Mouse (Mus musculus) cerebellum, adult 2 months (tissue): ENCODE data around the gene Fam160a2. TPM values are rescaled to one million over a fixed set of nuclear protein-coding genes. Genes with fewer than 3 reads are reported as not detected.
"Not testable (repeated sequence)": the region's sequence is repeated elsewhere in the genome, so short reads cannot be mapped to it uniquely, and the experiment has no call there.

Experiments used
- DNase-seq, 2 experiments: peaks; one replicate each; pipeline ENCODE4 v3.0.0; 2021
- H3K27ac ChIP-seq: fragments of 200-500 bp; 2 replicates; pipeline ENCODE4 v1.5.1; 2012; ENCODE audit warnings: low read length, control low read depth, inconsistent platforms; ENCODE audit not compliant: insufficient read depth
- H3K27me3 ChIP-seq: fragments of 200-500 bp; 2 replicates; pipeline ENCODE4 v1.6.1; 2012; ENCODE audit warnings: inconsistent platforms, mild to moderate bottlenecking, low read length, moderate library complexity; ENCODE audit not compliant: control insufficient read depth, insufficient read depth
- H3K4me1 ChIP-seq: fragments of 200-500 bp; 2 replicates; pipeline ENCODE4 v1.6.1; 2011; ENCODE audit warnings: low read length; ENCODE audit not compliant: control insufficient read depth, insufficient read depth
- H3K4me3 ChIP-seq: fragments of 200-500 bp; replicated peaks from 2 replicates; pipeline ENCODE3; 2011; ENCODE audit warnings: mild to moderate bottlenecking, low read depth, low read length, control low read depth; ENCODE audit not compliant: insufficient read depth
- CTCF ChIP-seq: fragments of 200-500 bp; IDR thresholded peaks from 2 replicates; pipeline ENCODE4 v1.5.1; 2011; ENCODE audit warnings: low read depth, mild to moderate bottlenecking, control low read depth, low read length, moderate library complexity, borderline replicate concordance; ENCODE audit not compliant: insufficient read depth
- POLR2A ChIP-seq: fragments of 200-500 bp; IDR thresholded peaks from 2 replicates; pipeline ENCODE4 v1.6.1; 2011; ENCODE audit warnings: low read length, control low read depth, borderline replicate concordance; ENCODE audit not compliant: insufficient read depth
- WGBS: fragments of 180-500 bp; shearing (Covaris S2); methylation state at CpG from one replicate; pipeline ENCODE4 v1.1.7; 2018; 5-methylcytosine and 5-hydroxymethylcytosine counted together
- polyA plus RNA-seq: library from polyadenylated mRNA; depleted of rRNA; stranded (reverse); fragments of >200 nt; gene quantifications from 2 replicates; pipeline ENCODE4 v1.2.3, GENCODE M21; 2012; rRNA removed

The Fam160a2 gene
- polyA plus RNA-seq, 1 experiment, result 36.3 TPM

- no peak for DNase-seq
- no peak overlapping the region for H3K4me3 ChIP-seq
- H3K4me1 ChIP-seq, result no peaks in the 10 kb centered on the region
- WGBS, result 85% methylated on average over 2 of the region's 2 CpGs
- TF ChIP-seq POLR2A, result no peak
- H3K27ac ChIP-seq, result no peak overlapping the region
- H3K27me3 ChIP-seq, result no peaks in the 10 kb centered on the region
These were observed 38.1 kb downstream of the Fam160a2 start for GRCm38 (mm10) chr7:105361713-105362112.

GRCm38 (mm10) chr7:105356487-105356886 is 43.4 kb downstream of the Fam160a2 start:
- not testable (repeated sequence) for DNase-seq, H3K27ac ChIP-seq, H3K27me3 ChIP-seq

GRCm38 (mm10) chr7:105356064-105356463 is 43.8 kb downstream of the Fam160a2 start:
- H3K27me3 ChIP-seq, H3K4me3 ChIP-seq, H3K27ac ChIP-seq, DNase-seq, H3K4me1 ChIP-seq: not testable (repeated sequence)
- WGBS, result no CpG with 5 or more reads among the region's 5 CpGs

More at GRCm38 (mm10) chr7:105356487-105356886, 43.4 kb downstream of the Fam160a2 start:
- H3K4me3 ChIP-seq, H3K4me1 ChIP-seq: not testable (repeated sequence)
- WGBS, result 96% methylated on average over 1 of the region's 2 CpGs

GRCm38 (mm10) chr7:105342752-105343151 is 57.1 kb downstream of the Fam160a2 start:
- Histone ChIP-seq H3K27ac (no peak overlapping the region), H3K4me1 (no peaks in the 10 kb centered on the region), H3K4me3 (no peak overlapping the region), H3K27me3 (no peaks in the 10 kb centered on the region)
- TF ChIP-seq POLR2A, result no peak
- TF ChIP-seq CTCF, result no peak
- WGBS, result 69% methylated on average over 2 of the region's 2 CpGs
- no peak for DNase-seq

GRCm38 (mm10) chr7:105342170-105342569 is 57.7 kb downstream of the Fam160a2 start, which contains the start of gene Olfr691:
Olfr691 (minus strand) TSS chr7:105342270.
- DNase-seq, result no peak
- Histone ChIP-seq H3K4me1 (no peaks in the 10 kb centered on the region), H3K4me3 (no peak within 1 kb of the TSS), H3K27ac (no peak within 1 kb of the TSS), H3K27me3 (no peaks in the 10 kb centered on the region)
- no peak for TF ChIP-seq CTCF
- no peak for TF ChIP-seq POLR2A
- 26% methylated on average over 1 of the region's 1 CpGs for WGBS

- 74% methylated on average over 1 of the region's 1 CpGs for WGBS
- Histone ChIP-seq H3K4me1 (no peaks in the 10 kb centered on the region), H3K4me3 (no peak within 1 kb of the TSS), H3K27ac (no peak within 1 kb of the TSS), H3K27me3 (no peaks in the 10 kb centered on the region)
- no peak for DNase-seq
- no peak for TF ChIP-seq POLR2A
- TF ChIP-seq CTCF, result no peak
These were observed 65.8 kb downstream of the Fam160a2 start, which contains the start of gene Olfr690 for GRCm38 (mm10) chr7:105334004-105334403. Olfr690 (minus strand) TSS chr7:105334104.

- TF ChIP-seq POLR2A, result no peak
- 79% methylated on average over 2 of the region's 2 CpGs for WGBS
- DNase-seq, result no peak
- H3K27me3 ChIP-seq, result no peaks in the 10 kb centered on the region
- H3K4me1 ChIP-seq, result no peaks in the 10 kb centered on the region
- H3K4me3 ChIP-seq, result no peak overlapping the region
- H3K27ac ChIP-seq, result no peak overlapping the region
These were observed 74.6 kb downstream of the Fam160a2 start for GRCm38 (mm10) chr7:105325302-105325701.

Other genes with a start within 250 kb of the Fam160a2 start
- not detected in 2 replicates for gene Olfr684, start 236.4 kb downstream of the Fam160a2 start, polyA plus RNA-seq
- gene Olfr685, start 214.0 kb downstream of the Fam160a2 start, polyA plus RNA-seq, result not detected in 2 replicates
- gene Olfr686, start 192.6 kb downstream of the Fam160a2 start, polyA plus RNA-seq, result not detected in 2 replicates
- not detected in 2 replicates for gene Olfr688, start 112.0 kb downstream of the Fam160a2 start, polyA plus RNA-seq
- not detected in 2 replicates for gene Olfr689, start 88.9 kb downstream of the Fam160a2 start, polyA plus RNA-seq
- gene Olfr690, start 66.0 kb downstream of the Fam160a2 start, polyA plus RNA-seq, result 0.43 and 0.60 TPM in 2 replicates
- 0.23 and 0.43 TPM in 2 replicates for gene Olfr691, start 57.8 kb downstream of the Fam160a2 start, polyA plus RNA-seq
- gene Olfr692, start 31.8 kb downstream of the Fam160a2 start, polyA plus RNA-seq, result not detected in 2 replicates
- gene Gm5901, start 25.0 kb downstream of the Fam160a2 start, polyA plus RNA-seq, result not detected in 2 replicates
- 0.89 and 1.1 TPM in 2 replicates for gene Cnga4, start 4.5 kb upstream of the Fam160a2 start, polyA plus RNA-seq
- 5.8 and 8.5 TPM in 2 replicates for gene Cckbr, start 25.7 kb upstream of the Fam160a2 start, polyA plus RNA-seq
- 33.8 and 34.1 TPM in 2 replicates for gene Cavin3, start 82.2 kb upstream of the Fam160a2 start, polyA plus RNA-seq
- 102 and 108 TPM in 2 replicates for gene Smpd1, start 154.3 kb upstream of the Fam160a2 start, polyA plus RNA-seq
- 441 and 475 TPM in 2 replicates for gene Apbb1, start 181.6 kb upstream of the Fam160a2 start, polyA plus RNA-seq
- 0.60 and 0.61 TPM in 2 replicates for gene Hpx, start 200.1 kb upstream of the Fam160a2 start, polyA plus RNA-seq
- 332 and 385 TPM in 2 replicates for gene Trim3, start 233.5 kb upstream of the Fam160a2 start, polyA plus RNA-seq
- 122 and 137 TPM in 2 replicates for gene Timm10b, start 240.0 kb upstream of the Fam160a2 start, polyA plus RNA-seq
- gene Arfip2, start 240.4 kb upstream of the Fam160a2 start, polyA plus RNA-seq, result 111 and 121 TPM in 2 replicates
- 90.8 and 97.9 TPM in 2 replicates for gene Gm45799, start 240.5 kb upstream of the Fam160a2 start, polyA plus RNA-seq